Mouse (Mus musculus) lung, postnatal 0 days (tissue): Measurements from ENCODE around the gene Gm37240.

Experiments used
- CTCF ChIP-seq: IDR thresholded peaks from 2 replicates; pipeline ENCODE4 v1.5.1; 2016; ENCODE audit warnings: antibody characterized with exemption, mild to moderate bottlenecking
- EP300 ChIP-seq: IDR thresholded peaks from 2 replicates; pipeline ENCODE4 v1.6.1; 2016; ENCODE audit warnings: antibody characterized with exemption, mild to moderate bottlenecking, control low read depth

- TF ChIP-seq CTCF (no peak), EP300 (no peak)
Measured at GRCm38 (mm10) chr3:85666166-85666565, 221.2 kb downstream of the Gm37240 start.
